Mouse (Mus musculus): ENCODE measurements around the gene Umodl1. TPM values are rescaled to one million over a fixed set of nuclear protein-coding genes. Genes with fewer than 3 reads are reported as not detected.

The Umodl1 gene
- polyA plus RNA-seq (2012; fragmentation: generic; extraction: Trizol) = under 1 TPM in 1 of 2 experiments, not detected in 1; 0.06 TPM

GRCm38 (mm10) chr17:30954340-30954739, at the start of gene Umodl1:
Umodl1 (plus strand) TSS chr17:30954640.

GRCm38 (mm10) chr17:31057151-31057890, 102.9 kb downstream of the Umodl1 start, which contains the start of gene Abcg1:
Abcg1 (plus strand) TSS chr17:31057675.

Other genes with a start within 250 kb of the Umodl1 start
- gene Glp1r, start 52.8 kb upstream of the Umodl1 start, polyA plus RNA-seq (2012; fragmentation: generic; extraction: Trizol) = under 1 TPM in 1 of 2 experiments, not detected in 1; 0.01 TPM
- under 1 TPM; 0.04 to 0.11 TPM for gene Abcg1, start 103.0 kb downstream of the Umodl1 start, polyA plus RNA-seq (2012; fragmentation: generic; extraction: Trizol)
- gene Tff3, start 175.0 kb downstream of the Umodl1 start, polyA plus RNA-seq (2012; fragmentation: generic; extraction: Trizol) = not detected
- not detected for gene Tff2, start 189.6 kb downstream of the Umodl1 start, polyA plus RNA-seq (2012; fragmentation: generic; extraction: Trizol)
- not detected for gene Tff1, start 210.6 kb downstream of the Umodl1 start, polyA plus RNA-seq (2012; fragmentation: generic; extraction: Trizol)
- not detected for gene Tmprss3, start 244.3 kb downstream of the Umodl1 start, polyA plus RNA-seq (2012; fragmentation: generic; extraction: Trizol)

Measured in C3H10T1/2 (cell line).